Mouse (Mus musculus): ENCODE data around the gene Rnf43.

- peak; percentile 70; the same call in 1 of the 2 replicates for TF ChIP-seq POLR2A (IDR thresholded peaks at IDR 0.05; ENCODE audit: low read depth, low read length)
- TF ChIP-seq CTCF (IDR thresholded peaks at IDR 0.05; ENCODE audit: extremely low read depth, insufficient read length, insufficient replicate concordance, low read depth, low read length) = no peak
Observed at GRCm38 (mm10) chr11:87639206-87639605, 23.3 kb upstream of the Rnf43 start.
